Mouse (Mus musculus): ENCODE data around the gene Ninj2. TPM values are rescaled to one million over a fixed set of nuclear protein-coding genes. Genes with fewer than 3 reads are reported as not detected.
"Not testable (repeated sequence)": the region's sequence is repeated elsewhere in the genome, so short reads cannot be mapped to it uniquely, and the experiment has no call there.

Gene Ninj2
- total RNA-seq (2014; fragmentation: Nextera tagmentation) (not detected in 2 replicates), total RNA-seq (2017) (not detected in 2 replicates)

- no peak for ATAC-seq (replicated peaks; ENCODE audit: low FRiP score, low TSS enrichment, poor library complexity, severe bottlenecking)
These were observed at the start of gene Ninj2 for GRCm38 (mm10) chr6:120093100-120093499. Gene Ninj2, plus strand, starts transcription at chr6:120093350.

DNA sequence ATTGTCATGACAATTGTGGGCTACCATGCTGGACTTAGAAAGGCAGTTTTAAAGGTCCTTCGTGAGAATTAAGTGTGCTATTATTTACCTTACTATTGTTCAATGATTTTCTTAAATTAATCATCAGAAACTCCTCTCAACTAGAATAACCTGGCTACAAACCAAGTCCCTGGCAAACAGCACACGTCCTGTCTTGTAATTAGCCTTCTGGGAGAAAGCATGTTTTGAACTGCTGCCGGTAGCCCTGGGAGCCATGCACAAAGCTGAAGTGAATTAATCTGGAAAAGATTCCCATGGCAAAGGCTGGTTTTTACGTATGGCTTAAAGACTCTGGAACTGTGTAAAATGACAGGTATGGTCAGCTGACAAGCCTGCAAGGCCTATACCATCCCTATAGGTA is 47.7 kb upstream of the Ninj2 start:
- no peak for ATAC-seq (replicated peaks; ENCODE audit: low FRiP score, low TSS enrichment, poor library complexity, severe bottlenecking)

DNA sequence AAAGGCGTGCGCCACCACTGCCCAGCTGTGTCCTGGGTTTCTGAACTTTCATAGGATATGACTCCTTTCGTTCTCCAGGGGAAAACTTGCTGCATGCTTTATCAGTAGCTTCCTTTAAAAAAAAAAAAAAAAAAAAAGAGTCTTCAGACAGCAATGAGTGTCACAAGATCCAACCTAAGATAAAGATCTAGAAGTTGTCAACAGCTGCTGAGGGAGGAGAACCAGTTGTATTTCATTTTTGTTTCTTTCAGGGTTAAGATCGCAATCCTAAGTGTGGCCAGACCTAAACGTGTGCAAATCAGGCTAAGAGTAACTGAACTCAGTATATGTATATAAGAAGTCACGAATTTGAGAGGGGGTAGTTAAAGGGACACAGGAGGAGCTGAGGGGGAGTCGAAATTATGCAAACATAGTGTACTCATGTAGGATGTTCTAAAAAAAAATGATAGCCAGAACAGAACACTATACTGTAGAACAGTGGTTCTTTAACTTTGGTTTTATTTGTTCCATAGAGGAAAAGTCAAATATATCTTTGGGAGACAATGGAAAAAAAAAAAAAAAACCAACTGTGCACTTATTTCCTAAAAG is 45.4 kb upstream of the Ninj2 start:
- no peak for ATAC-seq (replicated peaks; ENCODE audit: low FRiP score, low TSS enrichment, poor library complexity, severe bottlenecking)

DNA sequence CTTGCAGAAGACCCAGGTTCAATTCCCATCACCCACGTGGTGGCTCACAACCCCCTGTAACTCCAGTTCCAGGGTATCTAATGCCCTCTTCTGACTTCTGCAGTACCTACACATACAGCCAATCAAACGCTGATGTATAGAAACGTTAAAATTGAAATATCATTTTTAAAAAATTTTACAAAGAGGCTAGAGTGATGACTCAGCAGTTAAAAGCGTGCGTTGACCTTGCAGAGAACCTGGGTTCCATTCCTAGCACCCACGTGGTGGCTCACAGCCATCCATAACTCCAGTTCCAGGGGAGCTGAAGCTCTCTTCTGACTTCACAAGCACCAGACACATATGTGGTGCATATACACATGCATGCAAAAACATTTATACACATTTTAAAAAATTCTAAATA is 38.7 kb upstream of the Ninj2 start:
- ATAC-seq (replicated peaks; ENCODE audit: low FRiP score, low TSS enrichment, poor library complexity, severe bottlenecking), result no peak

GRCm38 (mm10) chr6:120055666-120056540 is 37.2 kb upstream of the Ninj2 start:
- ATAC-seq (replicated peaks; ENCODE audit: low FRiP score, low TSS enrichment, poor library complexity, severe bottlenecking), result no peak

- ATAC-seq (replicated peaks; ENCODE audit: low FRiP score, low TSS enrichment, poor library complexity, severe bottlenecking), result no peak
These were observed 30.2 kb upstream of the Ninj2 start for GRCm38 (mm10) chr6:120062934-120063333.

DNA sequence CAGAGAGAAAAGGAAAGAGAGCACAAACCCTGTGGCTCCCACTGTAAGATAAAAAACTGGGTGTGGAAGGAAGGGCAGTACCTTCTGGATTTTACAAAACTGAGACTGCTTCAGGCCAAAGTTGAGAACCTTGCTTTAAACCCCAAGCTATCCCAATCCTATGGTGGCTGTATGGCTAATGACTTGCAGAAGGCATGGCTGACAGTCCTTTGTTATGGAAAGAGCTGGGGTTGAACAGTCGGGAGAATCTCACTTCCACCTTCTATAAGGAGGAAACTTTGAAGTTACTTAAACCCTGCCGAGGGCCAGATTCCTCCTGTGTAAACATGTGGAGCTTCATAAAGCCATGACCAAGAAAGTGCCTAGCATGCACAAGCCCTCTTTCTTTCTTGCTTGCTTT is 28.5 kb upstream of the Ninj2 start:
- 0 out of 2 replicates have a peak, but pooled peaks have one; percentile 22 for ATAC-seq (replicated peaks; ENCODE audit: low FRiP score, low TSS enrichment, poor library complexity, severe bottlenecking)

DNA sequence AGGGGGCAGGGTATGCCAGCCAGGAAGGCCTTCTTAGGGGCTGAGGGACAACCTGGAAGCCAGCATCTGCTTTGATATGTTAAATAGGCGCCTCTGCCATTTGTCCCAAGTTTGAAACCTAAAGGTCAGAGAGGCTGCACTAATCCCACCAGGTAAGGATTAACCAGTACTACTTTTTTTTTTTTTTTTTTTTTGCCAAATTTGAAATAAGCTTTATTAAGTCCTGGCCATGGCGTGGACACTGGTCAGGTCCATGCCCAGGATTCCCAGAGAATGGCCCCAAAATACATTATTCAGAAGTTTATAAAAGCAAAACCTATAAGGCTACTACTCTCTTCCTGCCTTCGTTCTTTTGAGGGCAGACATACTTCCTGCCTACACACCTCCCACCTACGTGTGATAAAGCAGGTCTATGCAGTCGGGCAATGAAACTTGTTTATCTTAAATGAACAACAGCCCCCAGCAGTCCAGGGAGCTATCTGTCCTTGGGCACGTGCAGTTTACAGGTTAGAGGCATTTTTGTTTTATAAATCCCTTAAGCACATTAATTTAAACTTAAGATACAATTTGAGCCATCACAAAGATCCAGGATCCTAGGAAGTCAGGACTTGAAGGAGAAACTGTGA is 27.5 kb upstream of the Ninj2 start:
- ATAC-seq (replicated peaks; ENCODE audit: low FRiP score, low TSS enrichment, poor library complexity, severe bottlenecking), result peak; percentile 78; the same call in 1 of the 2 replicates

- ATAC-seq (replicated peaks; ENCODE audit: low FRiP score, low TSS enrichment, poor library complexity, severe bottlenecking), result no peak
These were observed 23.6 kb upstream of the Ninj2 start for GRCm38 (mm10) chr6:120069546-120069945.

DNA sequence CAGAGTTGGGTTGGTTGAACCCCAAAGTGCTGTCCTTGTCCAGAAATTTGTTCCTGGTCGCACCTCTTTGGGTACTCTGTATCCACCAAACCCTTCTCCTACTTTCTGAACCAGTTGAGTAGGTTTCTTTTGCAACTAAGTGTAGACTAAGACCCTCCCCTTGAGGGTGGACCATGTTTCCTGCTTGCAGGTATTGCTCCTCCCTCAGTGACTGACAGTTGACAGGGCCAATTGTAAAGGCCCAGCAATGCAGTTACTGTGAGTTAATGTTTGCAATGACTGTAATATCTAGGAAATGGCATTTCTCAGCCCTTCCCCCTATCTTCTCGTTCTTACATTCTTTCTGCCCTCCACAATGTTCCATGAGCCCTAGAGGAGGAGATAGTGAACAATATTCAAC is 20.5 kb upstream of the Ninj2 start:
- ATAC-seq (replicated peaks; ENCODE audit: low FRiP score, low TSS enrichment, poor library complexity, severe bottlenecking), result no peak

GRCm38 (mm10) chr6:120076619-120077450 is 16.3 kb upstream of the Ninj2 start:
- ATAC-seq (replicated peaks; ENCODE audit: low FRiP score, low TSS enrichment, poor library complexity, severe bottlenecking), result peak; percentile 74

GRCm38 (mm10) chr6:120079547-120079946 is 13.6 kb upstream of the Ninj2 start:
- ATAC-seq (replicated peaks; ENCODE audit: low FRiP score, low TSS enrichment, poor library complexity, severe bottlenecking), result no peak

DNA sequence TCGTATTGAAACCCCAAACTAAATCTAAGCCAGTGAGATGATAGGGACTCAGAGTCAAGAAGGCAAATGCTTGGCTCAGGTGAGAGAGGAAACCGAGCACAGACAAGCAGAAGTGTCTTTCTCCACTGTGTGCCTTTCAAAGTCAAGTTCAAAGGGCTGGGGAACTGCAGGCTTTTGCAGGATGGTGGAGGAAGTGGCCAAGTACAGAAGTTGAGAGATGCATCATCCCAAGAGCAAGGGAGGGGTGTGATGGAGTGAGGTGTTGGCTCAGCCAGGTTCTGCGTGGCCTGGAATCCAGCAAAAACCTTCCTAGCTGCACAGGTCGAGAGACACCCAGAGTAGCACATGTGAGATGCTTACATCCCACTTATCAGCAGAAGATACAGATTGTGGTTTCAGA is 11.6 kb upstream of the Ninj2 start:
- ATAC-seq (replicated peaks; ENCODE audit: low FRiP score, low TSS enrichment, poor library complexity, severe bottlenecking), result no peak

DNA sequence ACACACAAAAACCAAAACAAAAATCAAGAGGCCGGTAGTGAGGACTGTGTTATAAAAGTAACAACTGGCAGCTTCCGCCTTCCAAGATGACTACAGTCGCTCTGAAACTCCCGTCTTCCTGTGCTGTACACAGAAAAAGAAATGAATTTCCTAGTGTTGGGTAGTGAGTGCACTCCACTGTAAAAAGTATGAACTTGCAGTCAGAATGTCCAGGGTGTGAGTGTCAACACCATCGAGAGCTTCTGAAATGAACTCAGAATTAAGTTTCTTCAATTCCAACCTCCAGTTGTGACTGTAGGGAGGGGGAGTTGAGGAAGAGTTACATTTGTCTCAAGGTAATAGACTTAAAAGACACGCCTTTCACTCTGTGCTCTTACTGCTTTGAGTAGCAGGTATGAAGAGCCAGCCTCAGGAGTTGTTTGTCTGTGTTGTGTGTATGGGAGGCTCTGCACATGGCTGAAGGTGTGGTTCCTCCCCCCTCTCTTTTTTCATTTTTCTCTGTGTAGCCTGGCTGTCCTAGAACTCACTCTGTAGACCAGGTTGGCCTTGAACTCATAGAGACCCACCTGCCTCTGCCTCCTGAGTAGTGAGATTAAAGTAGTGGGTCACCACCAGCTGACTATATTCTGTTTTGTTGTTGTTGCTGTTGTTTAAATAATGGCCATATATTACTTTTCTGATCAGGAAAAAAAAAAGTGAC is 10.7 kb upstream of the Ninj2 start:
- ATAC-seq (replicated peaks; ENCODE audit: low FRiP score, low TSS enrichment, poor library complexity, severe bottlenecking), result no peak

DNA sequence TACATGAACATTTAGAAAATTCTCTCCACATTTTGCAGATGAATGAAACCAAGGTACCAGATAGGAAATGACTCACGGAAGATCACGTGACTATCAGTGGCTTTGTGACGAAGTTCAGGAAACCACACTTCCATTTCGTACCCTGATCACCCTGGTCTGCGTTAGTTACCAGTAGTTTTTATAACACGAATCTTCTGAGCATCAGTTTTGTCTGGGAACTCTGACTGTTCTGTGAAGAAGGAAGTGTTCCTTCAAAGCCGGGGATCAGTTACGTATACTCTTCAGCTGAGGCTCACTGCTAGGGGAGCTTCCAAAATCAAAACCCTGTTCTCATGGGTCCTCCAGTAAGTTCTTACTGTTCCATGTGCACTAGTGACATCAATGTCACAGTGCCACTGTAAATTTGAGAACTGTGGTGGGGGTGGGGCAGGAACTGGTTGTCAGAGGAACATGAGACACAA is 10.2 kb upstream of the Ninj2 start:
- 0 out of 2 replicates have a peak, but pooled peaks have one; percentile 59 for ATAC-seq (replicated peaks; ENCODE audit: low FRiP score, low TSS enrichment, poor library complexity, severe bottlenecking)

GRCm38 (mm10) chr6:120083442-120083841 is 9.7 kb upstream of the Ninj2 start:
- ATAC-seq (replicated peaks; ENCODE audit: low FRiP score, low TSS enrichment, poor library complexity, severe bottlenecking), result 0 out of 2 replicates have a peak, but pooled peaks have one; percentile 41

DNA sequence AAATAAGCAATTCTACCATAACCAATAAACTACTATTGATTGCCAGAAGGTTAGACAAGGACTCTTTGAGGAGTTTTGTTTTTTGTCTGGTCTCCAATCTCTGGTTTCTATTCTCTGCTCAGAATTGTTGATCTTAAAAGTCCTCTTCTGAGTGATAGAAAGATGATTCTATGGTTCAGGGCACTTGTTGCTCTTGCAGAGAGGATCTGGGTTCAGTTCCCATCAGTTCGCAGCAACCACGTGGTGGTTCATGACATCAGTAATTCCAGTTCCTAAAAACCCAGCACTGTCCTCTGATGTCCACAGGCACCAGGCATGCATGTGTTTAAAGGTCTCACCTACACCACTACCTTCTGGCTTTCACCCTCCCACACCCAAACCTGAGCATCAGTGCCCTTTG is 8.2 kb upstream of the Ninj2 start:
- ATAC-seq (replicated peaks; ENCODE audit: low FRiP score, low TSS enrichment, poor library complexity, severe bottlenecking), result no peak

- no peak for ATAC-seq (replicated peaks; ENCODE audit: low FRiP score, low TSS enrichment, poor library complexity, severe bottlenecking)
These were observed 7.3 kb upstream of the Ninj2 start for GRCm38 (mm10) chr6:120085832-120086231.

DNA sequence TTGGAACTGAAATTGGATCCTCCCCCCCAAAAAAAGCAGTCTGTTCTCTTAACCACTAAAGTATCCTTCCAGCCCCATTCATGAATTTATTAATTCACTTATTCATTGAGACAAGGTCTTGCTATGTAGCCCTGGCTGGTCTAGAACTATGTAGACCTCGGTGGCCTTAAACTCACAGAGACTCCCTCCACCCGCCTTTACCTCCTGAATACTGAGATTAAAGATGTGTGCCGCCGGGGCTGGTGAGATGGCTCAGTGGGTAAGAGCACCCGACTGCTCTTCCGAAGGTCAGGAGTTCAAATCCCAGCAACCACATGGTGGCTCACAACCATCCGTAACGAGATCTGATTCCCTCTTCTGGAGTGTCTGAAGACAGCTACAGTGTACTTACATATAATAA is 6.1 kb upstream of the Ninj2 start:
- ATAC-seq (replicated peaks; ENCODE audit: low FRiP score, low TSS enrichment, poor library complexity, severe bottlenecking), result not testable (repeated sequence)
